Mouse (Mus musculus) c-Kit-negative CD71-positive TER-119-positive erythroid progenitor cells, embryonic 14.5 days (primary cell): ENCODE data around the gene Cacna1c.

Source experiments
- DNase-seq: peaks from one replicate; pipeline ENCODE4 v3.0.0-alpha.2; 2013; ENCODE audit warnings: low read depth, low spot score

Cacna1c gene

DNA sequence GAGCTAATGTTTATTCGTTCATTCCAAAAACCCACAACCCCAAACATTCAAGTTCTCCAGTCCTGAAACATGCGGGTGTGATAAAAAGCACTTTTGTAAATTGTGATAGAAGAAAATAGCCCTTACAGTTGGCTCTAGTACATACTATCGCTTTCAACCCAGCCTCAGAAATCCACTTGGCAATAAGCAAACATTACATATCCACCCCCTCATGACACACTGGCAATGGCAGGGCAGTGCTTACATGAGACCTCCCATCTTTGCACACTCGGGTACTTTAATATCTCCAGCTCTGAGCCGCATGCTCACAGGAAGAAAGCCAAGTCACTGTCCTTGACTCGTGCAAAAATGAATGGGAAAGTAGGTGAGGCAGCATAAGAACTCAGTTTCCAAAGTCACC is 232.4 kb downstream of the Cacna1c start:
- no peak for DNase-seq

DNA sequence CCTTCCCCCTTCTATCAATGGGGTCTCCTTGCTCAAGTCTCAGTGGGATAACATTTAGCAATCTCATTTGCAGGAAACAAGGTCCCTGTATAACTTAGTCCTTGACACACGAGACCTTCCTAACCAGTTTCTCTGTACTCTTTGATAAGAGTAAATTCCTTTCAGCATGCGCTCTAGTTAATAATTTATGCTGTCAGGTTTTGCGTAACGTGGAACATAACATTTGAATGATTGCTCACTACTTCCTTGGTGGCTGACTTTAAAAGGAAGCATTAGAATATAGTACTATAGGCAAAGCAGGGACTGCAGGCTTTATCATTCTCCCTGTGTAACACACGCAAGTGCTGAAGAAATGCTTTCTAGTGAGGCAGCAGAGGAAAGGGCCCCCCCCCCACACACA is 232.9 kb downstream of the Cacna1c start:
- no peak for DNase-seq

DNA sequence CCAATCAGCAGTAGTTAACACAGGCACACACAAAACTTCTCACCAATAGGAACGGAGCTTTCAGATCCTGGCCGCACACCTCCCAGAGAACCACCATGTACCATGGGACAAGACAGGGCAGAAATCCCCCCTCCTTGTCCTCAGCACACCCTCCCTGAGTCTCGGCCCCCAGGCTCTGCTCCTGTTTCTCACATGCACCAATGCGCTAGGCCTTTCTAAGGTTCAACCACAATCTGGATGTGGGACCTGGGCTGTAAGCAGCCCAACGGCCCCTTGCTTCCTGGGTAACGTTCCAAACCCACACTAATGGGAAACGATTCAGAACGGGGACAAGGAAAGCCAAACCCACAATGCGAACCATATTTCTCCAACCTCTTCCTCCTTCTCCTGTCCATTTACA is 237.7 kb downstream of the Cacna1c start:
- no peak for DNase-seq

DNA sequence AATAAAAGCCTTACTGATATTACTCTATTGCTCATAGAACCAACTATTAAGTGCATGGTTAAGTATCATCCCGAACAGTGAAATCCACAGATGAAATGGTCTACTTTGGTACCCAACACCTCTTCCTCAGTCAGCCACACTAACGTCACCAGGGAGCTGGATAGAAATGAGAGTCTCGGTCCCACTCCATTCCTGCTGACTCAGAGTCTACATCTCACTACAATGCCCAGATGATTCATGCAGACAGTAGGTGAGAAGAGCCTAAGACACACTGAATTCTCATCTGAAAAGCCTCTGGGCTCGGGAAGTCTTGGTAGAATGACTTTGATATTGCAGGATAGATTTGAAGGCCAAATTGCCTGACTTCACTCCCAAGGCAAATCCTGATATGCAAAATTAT is 240.0 kb downstream of the Cacna1c start:
- DNase-seq: no peak

DNA sequence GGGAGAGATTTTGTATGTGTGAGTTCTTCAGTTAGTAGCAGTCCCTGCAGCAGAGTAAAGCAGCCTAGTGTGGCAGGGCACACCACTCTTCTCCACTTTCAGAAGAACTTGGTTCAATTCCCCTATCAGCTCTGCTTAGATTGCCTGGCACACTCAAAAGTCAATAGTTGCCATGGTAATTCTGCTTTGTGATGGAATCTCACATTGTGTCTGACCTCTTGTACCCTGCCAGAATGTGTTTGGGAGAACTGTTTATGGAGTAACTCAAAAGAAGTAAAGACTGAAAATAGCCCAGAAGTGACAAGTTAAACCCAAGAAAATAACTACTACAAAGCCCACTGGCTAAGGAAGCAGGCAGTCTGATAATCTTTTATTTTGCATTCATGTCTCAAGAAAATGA is 240.4 kb downstream of the Cacna1c start:
- no peak for DNase-seq

DNA sequence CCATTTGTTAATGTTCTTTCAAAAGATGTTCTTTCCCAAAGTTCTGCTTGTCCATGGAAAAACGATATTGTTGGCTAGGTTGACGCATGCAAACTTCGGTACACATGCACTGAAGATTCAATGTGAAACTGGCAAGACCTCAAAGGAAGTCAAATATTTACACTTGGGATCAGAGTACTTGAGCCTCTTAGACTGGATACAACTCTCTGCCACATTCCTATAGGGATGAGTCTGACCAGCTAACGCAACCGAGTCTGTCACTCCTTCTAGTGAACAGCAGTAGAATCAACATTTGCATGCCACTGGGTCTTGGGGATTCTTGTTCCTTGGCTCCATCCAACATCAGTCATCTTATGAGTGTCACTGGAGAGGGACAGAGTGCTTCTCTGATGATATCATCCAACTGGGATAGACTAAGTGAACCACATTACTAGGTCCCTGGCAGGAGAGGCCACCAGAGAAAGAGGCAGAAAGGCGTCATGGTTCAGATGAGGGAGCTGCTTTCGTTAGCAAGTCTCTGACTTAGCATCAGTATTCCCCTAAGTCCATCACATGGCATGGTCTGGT is 241.1 kb downstream of the Cacna1c start:
- no peak for DNase-seq

DNA sequence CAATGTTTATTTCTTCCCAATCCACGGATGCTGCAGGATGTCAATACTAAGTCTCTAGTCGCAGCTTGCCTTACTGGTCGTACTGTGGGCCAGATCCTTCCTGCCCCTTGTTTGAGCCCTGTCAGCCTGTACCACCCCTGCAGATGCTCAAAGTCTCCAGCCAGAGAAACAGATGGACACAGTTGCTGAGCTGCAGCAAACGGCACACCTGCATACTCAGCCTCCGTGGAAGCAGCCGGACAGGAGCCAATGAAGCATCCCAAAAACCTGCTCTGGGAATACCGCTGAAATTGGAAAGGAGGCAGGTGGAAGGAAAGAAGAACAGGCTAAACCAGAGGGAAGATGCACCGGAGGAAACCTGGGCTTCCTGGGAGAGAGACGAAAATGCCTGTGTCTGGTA is 243.8 kb downstream of the Cacna1c start:
- no peak for DNase-seq

DNA sequence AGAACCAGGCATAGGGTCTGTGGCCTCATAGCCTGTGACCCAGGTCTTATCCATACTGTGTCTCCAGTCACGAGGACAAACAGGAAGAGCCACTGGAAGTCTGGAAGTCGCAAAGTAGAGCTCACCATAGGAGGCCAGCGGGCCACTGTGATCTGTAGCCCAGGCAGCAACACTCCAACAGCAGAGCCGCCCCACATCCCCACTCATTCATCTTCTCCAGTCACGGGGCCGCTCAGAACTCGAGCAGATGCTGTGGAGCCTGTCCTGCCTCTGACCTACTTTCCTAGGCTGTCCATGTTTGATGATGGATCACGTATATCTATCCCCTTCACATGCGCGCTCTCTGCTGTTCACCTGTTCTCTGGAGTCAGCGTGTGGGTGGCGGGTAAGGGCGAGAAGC is 246.0 kb downstream of the Cacna1c start:
- DNase-seq: no peak

DNA sequence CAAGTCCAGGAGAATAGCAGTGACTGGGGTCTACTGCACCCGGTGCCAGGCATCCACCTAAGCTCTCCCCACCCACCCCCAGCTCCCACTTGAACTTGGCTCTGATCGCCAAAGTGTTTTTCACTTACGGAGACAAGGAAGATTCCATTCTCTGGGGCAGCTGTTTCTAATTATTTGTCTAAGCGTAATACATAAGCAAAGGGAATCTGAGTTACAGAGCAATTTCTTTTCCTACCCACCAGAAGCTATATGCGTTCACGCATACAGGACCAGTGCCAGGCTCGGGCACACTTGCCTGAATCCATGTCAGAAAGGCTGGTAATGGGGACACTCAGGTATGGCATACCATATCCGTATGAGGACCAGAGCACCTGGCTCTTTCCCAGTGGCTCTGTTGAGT is 248.9 kb downstream of the Cacna1c start:
- DNase-seq: no peak

DNA sequence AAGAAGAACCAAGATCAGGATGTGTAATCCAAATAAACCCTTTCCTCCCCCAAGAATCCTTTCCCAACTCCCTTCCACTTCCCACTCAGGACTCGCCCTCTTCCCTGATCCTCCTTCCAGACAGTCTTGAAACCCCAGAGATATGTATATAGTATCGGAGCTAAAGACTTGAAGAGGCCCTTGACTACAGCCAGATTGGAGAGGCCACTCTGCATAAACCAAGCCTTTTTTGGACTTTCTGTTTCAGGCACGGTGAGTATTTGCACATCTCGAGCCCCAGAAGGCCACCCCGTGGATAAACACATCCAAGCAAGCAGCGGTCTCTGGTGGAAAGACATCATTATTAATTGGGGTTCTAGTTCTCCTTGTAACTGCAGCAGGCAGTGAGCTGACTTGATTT is 249.6 kb downstream of the Cacna1c start:
- no peak for DNase-seq

DNA sequence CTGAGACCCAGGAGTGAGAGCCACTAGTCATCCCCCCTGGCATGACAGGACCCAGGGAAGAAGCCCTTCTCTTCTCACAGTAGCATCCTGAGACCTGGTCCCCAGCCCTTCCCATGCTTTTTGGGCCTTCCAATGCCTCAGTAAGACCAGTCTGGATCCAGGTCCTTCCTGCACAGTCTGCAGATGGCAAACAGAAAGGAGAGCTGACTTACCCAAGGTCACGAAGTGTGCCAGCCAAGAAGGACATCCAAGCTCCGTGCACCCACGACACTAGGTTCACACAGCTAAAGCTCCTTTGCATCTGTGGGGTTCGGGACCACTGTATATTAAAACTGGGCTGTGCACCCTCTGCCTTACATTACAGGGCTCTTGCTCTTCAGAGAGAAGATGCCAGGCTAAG is 252.1 kb downstream of the Cacna1c start:
- DNase-seq: no peak

DNA sequence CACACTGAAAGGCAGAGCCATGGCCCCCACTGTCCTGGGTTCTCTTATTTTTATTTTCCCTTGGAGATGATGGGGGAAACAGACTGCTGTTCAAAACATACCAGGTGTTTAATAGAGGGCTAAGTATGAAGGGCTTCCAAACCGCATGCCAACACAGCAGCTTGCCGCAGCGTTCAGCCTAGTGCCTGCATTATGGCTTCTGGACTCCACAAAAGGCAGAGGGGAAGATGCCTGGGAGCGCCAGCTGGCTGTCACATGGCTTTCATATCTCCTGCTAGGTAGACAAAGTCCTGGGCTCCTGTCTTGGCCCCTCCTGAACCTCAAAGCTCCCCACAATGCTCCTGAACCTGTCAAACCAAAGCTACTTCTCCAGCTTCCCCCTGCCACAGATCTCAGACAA is 254.4 kb downstream of the Cacna1c start:
- no peak for DNase-seq

DNA sequence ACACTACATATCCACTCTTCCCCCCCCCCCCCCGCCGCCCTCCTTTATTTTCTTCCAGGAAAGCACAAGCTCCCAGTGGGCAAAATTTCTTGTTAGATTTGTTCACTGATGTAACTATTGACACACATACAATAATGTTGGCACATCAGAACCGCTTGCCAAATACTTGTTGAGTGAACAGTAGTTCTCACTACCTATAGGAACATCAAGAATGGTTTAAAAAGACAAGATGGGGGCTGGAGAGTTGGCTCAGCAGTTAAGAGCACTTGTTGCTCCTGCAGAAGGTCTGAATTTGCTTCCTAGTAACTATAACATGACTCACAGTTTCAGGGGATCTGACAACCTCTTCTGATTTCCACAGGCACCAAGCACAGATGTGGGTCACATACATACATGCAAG is 255.2 kb downstream of the Cacna1c start:
- DNase-seq: no peak

DNA sequence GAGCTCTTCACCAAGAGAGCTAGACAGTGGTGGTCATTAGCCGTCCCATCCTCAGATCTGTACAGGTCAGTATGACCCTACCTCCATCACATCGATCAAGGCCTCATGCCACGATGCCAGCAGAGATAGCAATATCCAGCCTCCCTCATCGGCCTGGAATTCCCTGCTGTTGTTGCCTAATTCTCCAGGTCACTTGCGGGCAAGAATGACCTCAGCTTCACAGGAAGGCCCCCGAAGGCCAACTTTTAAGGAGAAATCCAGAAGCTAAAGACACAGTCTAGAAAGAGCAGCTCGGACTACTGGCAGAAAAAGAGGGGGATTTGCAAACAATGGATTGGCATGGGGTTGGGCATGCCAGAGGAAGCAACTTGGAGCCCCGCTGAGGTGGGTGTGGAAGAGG is 256.6 kb downstream of the Cacna1c start:
- no peak for DNase-seq

DNA sequence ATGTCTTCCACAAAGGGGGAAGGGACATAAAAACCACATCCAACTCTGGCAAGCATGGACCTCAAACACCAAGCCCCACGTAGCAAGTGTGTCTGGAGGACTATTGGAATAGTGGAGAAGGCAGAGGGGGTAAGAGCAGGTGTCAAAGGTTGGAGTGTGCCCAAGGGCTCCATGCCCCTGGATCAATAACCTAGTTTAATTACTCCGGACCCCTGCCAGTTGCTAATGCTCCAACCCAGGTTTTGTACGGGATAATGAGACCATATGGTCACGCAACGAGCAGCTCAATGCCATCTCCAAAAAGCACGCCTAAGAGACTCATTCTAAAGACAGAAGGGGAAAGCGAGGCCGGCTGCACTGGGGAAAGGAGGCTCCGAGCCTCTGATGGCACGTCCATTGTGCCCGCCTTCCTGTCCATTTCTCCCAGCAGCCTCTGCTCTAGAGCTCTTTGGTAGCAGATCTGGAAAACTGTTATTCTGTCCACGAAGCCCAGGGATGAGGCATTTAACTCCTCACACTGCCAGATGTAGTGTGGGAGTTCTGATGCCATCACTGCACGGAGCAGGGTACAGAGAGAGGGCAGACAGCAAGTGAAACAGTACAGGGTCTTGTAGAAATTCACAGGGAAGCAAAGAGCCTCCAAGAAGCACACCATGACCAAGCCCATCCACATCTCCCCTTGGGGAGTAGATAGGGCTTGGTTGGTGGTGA is 257.7 kb downstream of the Cacna1c start:
- DNase-seq: no peak

DNA sequence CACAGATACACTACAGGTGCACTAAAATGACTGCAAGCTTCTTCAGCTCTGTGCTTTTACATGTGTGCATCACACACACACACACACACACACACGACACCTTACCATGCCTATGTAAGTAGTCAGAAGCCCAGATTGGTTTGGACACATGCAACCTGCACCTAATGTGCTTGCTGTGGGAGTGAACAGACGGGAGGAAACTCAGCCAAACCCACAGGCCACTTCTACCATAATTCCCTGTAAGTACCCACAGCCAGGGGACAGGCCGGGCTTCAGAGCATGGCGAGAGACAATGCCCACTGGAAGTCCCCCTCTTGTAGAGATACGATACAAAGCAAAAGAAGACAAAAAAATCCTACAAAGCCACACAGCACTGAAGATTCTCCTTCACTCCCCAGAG is 258.7 kb downstream of the Cacna1c start:
- DNase-seq: no peak

DNA sequence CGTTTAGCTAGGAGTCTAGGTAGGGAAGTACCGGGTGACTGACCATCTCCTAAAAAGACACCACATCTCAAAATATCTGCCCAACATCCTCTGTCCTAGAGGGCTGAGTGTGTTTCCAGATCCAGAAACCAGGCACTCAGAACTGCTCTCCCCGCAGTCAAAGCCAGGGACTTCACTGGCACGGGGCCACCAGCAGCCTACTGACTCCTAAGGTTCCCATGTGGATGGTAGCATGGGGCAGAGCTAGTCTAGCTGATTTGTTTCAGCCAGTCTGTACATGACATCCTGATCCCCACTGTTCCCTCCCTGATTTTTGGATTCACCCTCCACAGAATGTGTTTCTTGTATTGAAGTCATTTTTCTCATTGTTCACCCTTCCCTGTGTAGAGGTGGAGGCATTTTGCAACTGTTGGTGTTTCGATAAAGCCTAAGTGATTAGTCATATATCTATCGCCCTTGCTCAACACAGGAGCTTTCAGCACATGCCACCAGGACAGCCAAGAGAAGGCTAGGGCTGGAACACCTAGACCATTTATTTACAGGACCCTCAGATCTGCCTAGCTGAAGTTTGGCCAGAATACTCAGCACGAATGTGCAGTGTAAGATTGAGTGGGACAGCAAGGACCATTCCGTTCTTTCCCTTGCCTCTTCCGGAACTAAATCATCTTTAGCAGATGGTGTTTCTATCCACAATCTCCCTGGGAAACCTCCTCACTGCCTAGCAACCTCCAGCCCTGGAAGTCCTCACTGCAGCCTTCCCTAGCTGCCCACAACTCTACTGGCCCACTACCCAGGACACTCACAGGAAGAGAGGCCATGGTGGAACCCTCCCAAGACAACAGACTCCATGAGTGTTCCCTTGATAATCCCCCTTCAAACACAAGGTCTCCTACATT is 260.4 kb downstream of the Cacna1c start:
- DNase-seq: no peak

DNA sequence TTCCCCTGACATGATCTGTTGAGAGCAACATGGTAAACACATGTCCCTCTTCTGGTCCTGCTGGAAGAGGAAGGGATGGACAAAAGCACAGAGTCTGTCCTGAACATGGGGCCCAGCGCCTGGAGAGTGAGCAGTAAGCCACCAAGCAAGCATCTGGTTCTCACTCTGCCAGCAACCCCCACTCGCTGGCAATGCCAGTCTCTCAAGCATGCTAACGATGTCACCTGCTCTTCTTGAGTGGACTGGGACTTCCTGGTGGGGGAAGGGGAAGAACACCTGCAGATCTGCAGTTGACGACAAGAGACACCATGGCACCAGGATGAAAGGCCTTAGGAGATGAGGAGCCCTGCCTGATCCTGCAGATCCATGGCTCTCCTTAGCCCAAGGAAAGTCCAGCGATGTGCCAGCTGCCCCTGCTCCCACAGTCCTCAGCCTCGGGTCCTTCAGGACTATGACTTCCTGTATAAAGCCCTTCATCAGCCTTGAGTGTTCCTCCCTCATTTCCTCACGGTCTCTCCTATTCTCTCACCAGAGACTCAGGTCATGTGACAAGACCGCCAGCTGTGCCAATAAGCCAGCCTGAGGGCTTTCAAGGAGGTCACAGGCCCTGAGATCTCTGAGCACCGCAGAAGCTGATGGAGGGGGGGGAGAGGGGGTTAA is 261.8 kb downstream of the Cacna1c start:
- DNase-seq: no peak

DNA sequence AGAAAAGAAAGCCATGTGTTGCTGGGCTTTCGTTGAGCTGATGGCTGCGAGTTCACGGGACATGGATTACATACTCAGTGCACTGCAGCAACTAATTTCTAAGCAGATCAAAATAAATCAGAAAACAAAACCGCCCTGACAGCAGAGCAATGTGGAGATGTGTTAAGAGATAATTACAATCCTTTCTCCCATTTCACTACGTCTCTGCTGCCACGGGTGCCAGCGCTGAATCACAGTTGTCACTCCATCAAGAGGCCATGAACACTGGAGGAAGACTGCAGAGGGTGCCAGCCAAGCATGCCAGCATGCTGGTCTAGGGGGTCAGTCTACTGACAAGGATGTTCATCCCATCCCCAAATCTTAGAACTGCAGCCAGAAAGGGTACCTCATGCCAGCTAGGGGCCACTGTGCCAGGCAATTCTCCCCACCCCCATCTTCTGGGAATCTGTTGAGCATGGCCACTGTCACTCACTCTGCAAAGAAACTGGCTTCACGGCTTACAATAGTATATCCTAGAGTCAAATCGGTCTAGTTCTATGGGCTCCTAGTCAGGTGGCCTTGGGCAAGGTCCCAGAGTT is 263.1 kb downstream of the Cacna1c start:
- DNase-seq: no peak

DNA sequence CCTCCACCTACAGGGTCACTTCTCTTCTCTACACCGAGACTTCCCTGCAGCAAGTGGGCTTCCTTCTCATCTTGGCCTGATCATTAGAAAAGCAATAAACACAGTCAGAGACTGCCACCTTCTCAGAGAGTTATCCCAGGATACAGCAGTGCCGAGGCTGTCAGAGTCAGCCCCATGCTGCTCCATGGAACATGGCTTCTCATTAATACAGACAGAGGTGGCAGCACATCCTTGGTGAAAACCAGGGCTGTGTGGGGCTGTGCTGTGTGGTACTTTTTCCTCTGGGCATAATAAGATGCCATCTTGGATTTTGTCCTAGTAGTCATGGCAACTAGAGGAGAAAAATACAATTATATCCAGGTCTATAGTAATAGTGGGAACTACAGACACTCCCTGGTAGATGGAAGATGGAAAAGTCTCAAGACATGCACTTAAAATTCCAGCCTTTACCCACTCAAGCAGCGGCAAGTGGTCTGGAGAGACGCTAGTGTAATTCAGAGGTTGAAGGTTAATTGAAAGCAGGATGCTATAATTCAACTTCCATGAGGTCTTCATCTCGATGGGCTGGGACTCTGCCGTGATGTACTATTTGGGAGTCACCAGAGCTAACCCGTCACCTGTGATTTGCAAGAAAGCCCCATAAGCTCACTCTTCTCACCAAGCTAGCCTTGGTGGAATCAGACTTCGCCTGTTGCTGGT is 264.1 kb downstream of the Cacna1c start:
- DNase-seq: no peak

DNA sequence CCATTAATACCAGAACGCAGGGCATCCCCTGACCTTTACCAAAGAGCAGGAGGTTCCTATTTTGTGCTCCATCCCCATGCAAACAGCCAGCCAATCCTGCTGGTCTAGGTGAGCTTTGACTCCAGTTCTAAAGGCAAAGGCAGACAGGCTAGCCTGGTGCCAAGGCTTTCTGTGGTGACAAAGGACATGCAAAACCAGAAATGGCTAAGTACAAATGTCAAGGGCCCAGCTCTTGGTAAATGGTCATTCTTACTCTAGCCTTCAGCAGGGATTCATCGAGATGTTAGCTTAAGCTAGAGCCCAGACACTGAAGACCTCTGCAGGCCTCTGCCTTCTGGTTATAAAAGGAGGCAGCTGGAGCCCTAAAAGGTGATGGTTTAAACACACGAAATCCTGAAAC is 269.5 kb downstream of the Cacna1c start:
- no peak for DNase-seq
